ENCODE assay signal across 7 mouse cellular contexts in the genomic region with DNA sequence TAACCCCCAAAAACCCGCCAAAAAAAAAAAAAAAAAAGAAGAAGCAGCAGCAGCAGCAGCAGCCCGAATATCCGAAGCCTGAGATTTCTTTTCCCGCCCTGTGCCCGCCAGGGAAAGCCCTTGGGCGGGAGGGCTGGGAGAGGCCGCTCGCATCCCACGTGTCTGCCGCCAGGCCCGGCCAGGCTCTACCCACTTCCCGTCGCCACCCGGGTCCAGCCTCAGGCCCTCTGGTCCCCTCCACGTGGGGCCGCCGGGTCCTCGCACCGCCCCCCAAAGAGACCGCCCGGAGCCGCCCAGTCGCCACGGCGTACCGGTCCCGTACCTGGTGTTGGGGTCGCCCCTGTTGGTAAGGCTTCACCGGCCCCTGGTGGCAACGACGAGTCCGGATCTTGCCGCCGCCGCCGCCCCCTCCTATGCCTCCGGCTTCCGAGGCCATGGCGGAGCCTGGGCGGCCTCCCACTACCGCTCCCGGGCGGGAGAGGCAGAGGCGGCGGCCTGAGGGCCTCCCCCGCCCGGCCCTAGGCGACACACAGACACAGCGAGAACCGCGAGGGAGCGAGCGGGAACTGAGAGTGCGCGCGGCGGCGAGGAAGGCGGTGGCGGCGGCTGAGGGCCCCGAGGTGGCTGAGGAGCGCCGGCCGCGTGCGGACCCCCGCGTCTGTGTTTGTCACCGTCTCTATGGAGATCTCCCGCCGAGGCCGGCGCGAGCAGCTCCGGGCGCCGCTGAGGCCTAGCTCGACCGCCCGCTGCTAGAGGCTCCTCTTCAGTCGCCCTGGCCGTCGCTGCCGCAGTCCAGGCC. TPM values are rescaled to one million over a fixed set of nuclear protein-coding genes. Genes with fewer than 3 reads are reported as not detected.
DNase-seq lines count a peak whose midpoint lies in the region; ATAC-seq and TF ChIP-seq lines count a peak whose summit lies in the region.

No protein-coding gene starts in this region.

- peak; percentile 80 for ATAC-seq in hindbrain, postnatal 0 days
- ATAC-seq in limb, embryonic 11.5 days (ENCODE audit: insufficient number of reproducible peaks, low FRiP score, low TSS enrichment, low read depth): peak; percentile 83
- ATAC-seq in midbrain, embryonic 11.5 days (ENCODE audit: low FRiP score): peak; percentile 87

- peak overlapping the region; percentile 74 for H3K4me2 ChIP-seq in hindbrain, postnatal 0 days (ENCODE audit: low read depth, low read length)
- peak overlapping the region; percentile 52 for H3K4me2 ChIP-seq in limb, embryonic 11.5 days (ENCODE audit: low read depth, severe bottlenecking)
- peak overlapping the region; percentile 57 for H3K4me2 ChIP-seq in midbrain, embryonic 11.5 days

- peak overlapping the region; percentile 87 for H3K9ac ChIP-seq in hindbrain, postnatal 0 days (replicated peaks; ENCODE audit: low read length)
- H3K9ac ChIP-seq in limb, embryonic 11.5 days (ENCODE audit: low read length): peak overlapping the region; percentile 94
- H3K9ac ChIP-seq in midbrain, embryonic 11.5 days (ENCODE audit: low read length): peak overlapping the region; percentile 96

- no peaks in the 10 kb centered on the region for H3K36me3 ChIP-seq in hindbrain, postnatal 0 days (ENCODE audit: insufficient read depth, low read length)
- H3K36me3 ChIP-seq in limb, embryonic 11.5 days (ENCODE audit: control insufficient read depth, insufficient read depth, low read length): no peaks in the 10 kb centered on the region
- H3K36me3 ChIP-seq in midbrain, embryonic 11.5 days (ENCODE audit: control insufficient read depth, insufficient read depth, low read length): no peaks in the 10 kb centered on the region
- H3K36me3 ChIP-seq in small intestine, adult 2 months (ENCODE audit: control insufficient read depth, insufficient read depth, low read length): no peaks in the 10 kb centered on the region

- no peak for TF ChIP-seq CTCF in hindbrain, postnatal 0 days (IDR thresholded peaks at IDR 0.05; ENCODE audit: low read depth)
- TF ChIP-seq CTCF in small intestine, adult 2 months (IDR thresholded peaks at IDR 0.05; ENCODE audit: extremely low read depth, insufficient read length, insufficient replicate concordance, low read depth, low read length): no peak

- DNase-seq in T-cell, adult 2 months (ENCODE audit: low spot score): peak; percentile 75
- DNase-seq in embryo, embryonic 10.5 days (ENCODE audit: low spot score): peak; percentile 69
- peak; percentile 64 for DNase-seq in gastrocnemius, postnatal 10 days
- DNase-seq in hindbrain, postnatal 0 days (ENCODE audit: low spot score): peak; percentile 66
- DNase-seq in limb, embryonic 11.5 days (ENCODE audit: low spot score): peak; percentile 73
- peak; percentile 95 for DNase-seq in midbrain, embryonic 11.5 days (ENCODE audit: low spot score, missing footprints)

- no peaks in the 10 kb centered on the region for H3K9me3 ChIP-seq in hindbrain, postnatal 0 days (ENCODE audit: low read length)
- H3K9me3 ChIP-seq in limb, embryonic 11.5 days (ENCODE audit: control insufficient read depth, low read length): no peaks in the 10 kb centered on the region
- no peaks in the 10 kb centered on the region for H3K9me3 ChIP-seq in midbrain, embryonic 11.5 days (ENCODE audit: control insufficient read depth, low read length)

- no peaks in the 10 kb centered on the region for H3K27me3 ChIP-seq in hindbrain, postnatal 0 days (ENCODE audit: insufficient read depth, low read length)
- no peaks in the 10 kb centered on the region for H3K27me3 ChIP-seq in limb, embryonic 11.5 days (ENCODE audit: control insufficient read depth, insufficient read depth, low read length)
- H3K27me3 ChIP-seq in midbrain, embryonic 11.5 days (ENCODE audit: control insufficient read depth, insufficient read depth, low read length): no peaks in the 10 kb centered on the region
- H3K27me3 ChIP-seq in small intestine, adult 2 months (ENCODE audit: control insufficient read depth, insufficient read depth, low read length): no peaks in the 10 kb centered on the region

- peak overlapping the region; percentile 94 for H3K27ac ChIP-seq in hindbrain, postnatal 0 days
- peak overlapping the region; percentile 95 for H3K27ac ChIP-seq in limb, embryonic 11.5 days (replicated peaks; ENCODE audit: low read depth, low read length)
- H3K27ac ChIP-seq in midbrain, embryonic 11.5 days (ENCODE audit: low read depth, low read length): peak overlapping the region; percentile 90
- H3K27ac ChIP-seq in small intestine, adult 2 months (ENCODE audit: insufficient read depth, low read depth, low read length): peak overlapping the region; percentile 80

- under 1% methylated on average over 73 of the region's 85 CpGs for WGBS in hindbrain, postnatal 0 days
- WGBS in limb, embryonic 11.5 days: under 1% methylated on average over 72 of the region's 85 CpGs
- under 1% methylated on average over 79 of the region's 85 CpGs for WGBS in midbrain, embryonic 11.5 days
- under 1% methylated on average over 83 of the region's 85 CpGs for WGBS in small intestine, adult 2 months

- peaks cover 9% of the 10 kb centered on the region for H3K4me1 ChIP-seq in hindbrain, postnatal 0 days (ENCODE audit: insufficient read depth, low read length)
- peaks cover 3% of the 10 kb centered on the region; the same call in 1 of the 2 replicates for H3K4me1 ChIP-seq in limb, embryonic 11.5 days (ENCODE audit: control insufficient read depth, insufficient read depth, low read length)
- H3K4me1 ChIP-seq in midbrain, embryonic 11.5 days (ENCODE audit: control insufficient read depth, insufficient read depth, low read length): peaks cover 15% of the 10 kb centered on the region
- peaks cover 6% of the 10 kb centered on the region; the same call in 1 of the 2 replicates for H3K4me1 ChIP-seq in small intestine, adult 2 months (ENCODE audit: control insufficient read depth, insufficient read depth, insufficient read length, low read length)

- peak overlapping the region; percentile 73 for H3K4me3 ChIP-seq in hindbrain, postnatal 0 days (ENCODE audit: low read length)
- peak overlapping the region; percentile 99 for H3K4me3 ChIP-seq in limb, embryonic 11.5 days (ENCODE audit: low read depth, low read length)
- H3K4me3 ChIP-seq in midbrain, embryonic 11.5 days (ENCODE audit: low read depth, low read length): peak overlapping the region; percentile 99
- H3K4me3 ChIP-seq in small intestine, adult 2 months (ENCODE audit: low read depth, low read length): peak overlapping the region; percentile 96

- no peak for TF ChIP-seq POLR2A in small intestine, adult 2 months (IDR thresholded peaks at IDR 0.05; ENCODE audit: low read depth, low read length)

RNA-seq across cellular contexts. Expression of gene Nup153, which starts 0.5 kb away (rescaled TPM):
- total RNA-seq in gastrocnemius, postnatal 10 days (2021): 10 to 100 TPM; 34.1 to 43.8 TPM
- 88.6 and 103 TPM in 2 replicates for total RNA-seq in hindbrain, postnatal 0 days (2014; rRNA removed)
- polyA plus RNA-seq in hindbrain, postnatal 0 days (2015; fragmentation: Nextera tagmentation; extraction: Ambion mirVana): 10.3 and 10.6 TPM in 2 replicates
- 43.4 and 46.7 TPM in 2 replicates for polyA plus RNA-seq in limb, embryonic 11.5 days (2014; fragmentation: Nextera tagmentation; extraction: Ambion mirVana)
- 40.6 and 50.4 TPM in 2 replicates for polyA plus RNA-seq in midbrain, embryonic 11.5 days (2014; fragmentation: Nextera tagmentation; extraction: Ambion mirVana)
- polyA plus RNA-seq in small intestine, adult 2 months (2012; rRNA removed): 23.0 and 32.5 TPM in 2 replicates

RNA-seq across cellular contexts. Expression of gene Fam8a1, which starts 57.9 kb away (rescaled TPM):
- total RNA-seq in gastrocnemius, postnatal 10 days (2021): 10 to 100 TPM; 29.6 to 31.5 TPM
- total RNA-seq in hindbrain, postnatal 0 days (2014; rRNA removed): 32.7 and 33.2 TPM in 2 replicates
- polyA plus RNA-seq in hindbrain, postnatal 0 days (2015; fragmentation: Nextera tagmentation; extraction: Ambion mirVana): 12.0 and 14.5 TPM in 2 replicates
- 7.4 and 10.4 TPM in 2 replicates for polyA plus RNA-seq in limb, embryonic 11.5 days (2014; fragmentation: Nextera tagmentation; extraction: Ambion mirVana)
- polyA plus RNA-seq in midbrain, embryonic 11.5 days (2014; fragmentation: Nextera tagmentation; extraction: Ambion mirVana): 12.6 and 13.9 TPM in 2 replicates
- polyA plus RNA-seq in small intestine, adult 2 months (2012; rRNA removed): 26.9 and 57.0 TPM in 2 replicates

Comparison
In these comparisons a context has a peak if more than half of its experiments do, and no peak if none do; other contexts are left out.
1. Peak in every context shown above with its lines: DNase-seq, ATAC-seq, H3K4me3 ChIP-seq and H3K27ac ChIP-seq.